Mouse (Mus musculus) c-Kit-positive CD71-negative TER-119-negative erythroid progenitor cells, embryonic 14.5 days (primary cell): Measurements from ENCODE around the gene Dnajc19.
"Not testable (repeated sequence)": the region's sequence is repeated elsewhere in the genome, so short reads cannot be mapped to it uniquely, and the experiment has no call there.

Experiments
- DNase-seq: peaks from one replicate; pipeline ENCODE4 v3.0.0-alpha.2; 2013; ENCODE audit warnings: low read depth

The Dnajc19 gene

GRCm38 (mm10) chr3:34080900-34081662 lies at the start of gene Dnajc19:
Dnajc19 (minus strand) TSS chr3:34081321.
- peak; percentile 78 for DNase-seq

- DNase-seq: no peak
Measured at GRCm38 (mm10) chr3:34129957-34130356, 48.8 kb upstream of the Dnajc19 start.

- no peak for DNase-seq
Measured at GRCm38 (mm10) chr3:34121311-34121710, 40.2 kb upstream of the Dnajc19 start.

DNA sequence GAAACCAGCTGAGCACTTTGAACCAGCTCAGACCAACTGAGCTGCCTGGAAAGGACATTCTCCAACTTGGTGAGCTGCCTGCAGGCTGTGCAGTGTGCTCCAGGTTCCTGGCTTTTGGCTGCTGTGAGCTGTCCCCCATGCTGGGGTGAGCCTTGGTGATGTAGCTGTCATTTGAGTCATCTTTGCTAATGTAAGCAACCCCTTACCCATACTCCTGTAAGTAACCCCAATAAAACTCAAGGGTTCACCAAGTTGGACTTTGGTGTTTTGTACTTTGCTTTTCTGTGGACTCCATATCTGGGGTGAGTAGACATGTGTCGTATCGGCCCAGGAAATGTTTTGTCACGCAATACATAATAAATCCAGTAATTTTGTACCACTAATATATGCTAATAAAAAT lies 39.7 kb upstream of the Dnajc19 start:
- no peak for DNase-seq

DNA sequence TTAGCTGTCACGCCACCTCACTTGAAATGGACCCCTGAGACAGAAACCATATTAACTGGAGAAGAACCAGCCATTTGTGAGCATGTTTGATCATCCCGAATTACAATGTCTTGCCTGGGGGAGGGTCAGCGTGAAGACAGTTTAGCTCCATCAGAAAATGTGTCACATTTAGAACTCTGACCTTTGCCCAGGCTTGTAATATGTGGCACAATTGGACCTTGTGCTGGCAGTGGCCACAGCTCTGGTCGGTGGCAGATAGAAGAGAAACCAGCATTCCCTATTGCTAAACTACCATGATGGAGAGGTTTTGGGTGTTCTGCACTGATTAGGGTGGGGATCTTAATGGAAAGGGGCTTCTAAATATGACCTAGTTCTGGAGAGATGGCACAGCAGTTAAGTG lies 38.7 kb upstream of the Dnajc19 start:
- DNase-seq: no peak

DNA sequence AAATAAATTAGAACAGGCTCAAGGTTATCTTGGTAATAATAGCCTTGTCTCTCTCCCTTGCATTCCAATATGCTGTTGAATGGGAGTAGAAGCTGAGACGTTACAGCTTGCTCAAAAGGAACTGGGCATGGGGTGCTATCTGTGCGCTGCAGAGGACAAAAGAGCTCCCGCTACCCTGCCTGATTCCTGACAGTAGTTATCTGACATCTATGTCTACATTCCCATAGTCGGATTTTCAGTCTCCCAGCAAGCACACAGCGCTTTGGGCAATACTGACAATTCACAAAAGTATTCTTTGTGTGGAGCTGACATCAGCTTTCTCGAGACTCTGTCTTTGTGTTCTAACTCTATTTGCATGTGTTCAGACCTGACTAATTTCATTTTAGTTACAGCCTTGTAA lies 34.7 kb upstream of the Dnajc19 start:
- DNase-seq: no peak

- DNase-seq: no peak
Measured at GRCm38 (mm10) chr3:34111941-34112685, 31.0 kb upstream of the Dnajc19 start.

DNA sequence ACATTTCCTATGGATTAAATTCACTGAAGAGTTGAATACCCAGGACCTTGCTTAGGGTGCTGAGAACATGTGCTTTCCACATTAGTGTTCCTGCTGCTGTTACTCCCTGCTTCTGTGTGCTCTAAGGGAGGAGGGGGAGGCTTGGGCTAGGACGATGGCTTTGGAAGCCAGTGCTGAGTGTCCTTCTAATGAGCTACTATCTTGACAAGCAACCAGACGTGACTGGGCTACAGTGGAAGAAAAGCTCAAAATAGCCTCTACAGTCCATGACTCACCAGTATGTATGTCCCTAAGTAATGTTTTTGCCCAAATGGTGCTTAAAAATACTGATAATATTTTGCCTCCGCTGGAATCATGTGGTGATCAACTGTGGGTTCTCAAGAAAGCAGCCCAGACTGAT lies 26.5 kb upstream of the Dnajc19 start:
- DNase-seq: no peak

DNA sequence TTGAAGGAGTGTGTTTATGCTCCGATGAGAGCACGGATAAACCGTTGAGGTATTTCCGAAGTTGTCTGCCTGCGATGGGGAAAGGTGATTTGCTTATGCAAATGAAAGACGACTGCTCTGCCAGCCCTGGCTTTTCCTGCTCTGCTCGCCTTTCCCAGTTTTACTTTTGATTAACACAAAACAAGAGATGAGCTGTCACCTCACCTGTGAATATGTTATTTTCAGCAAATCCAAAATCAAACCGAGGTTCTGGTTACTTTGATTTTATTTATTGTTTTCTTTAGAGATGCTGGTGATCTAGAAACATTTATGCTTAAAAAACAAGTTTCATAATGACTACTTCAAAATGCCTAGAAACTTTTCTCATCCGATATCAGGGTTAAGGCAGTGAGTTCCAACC lies 25.3 kb upstream of the Dnajc19 start:
- no peak for DNase-seq

DNA sequence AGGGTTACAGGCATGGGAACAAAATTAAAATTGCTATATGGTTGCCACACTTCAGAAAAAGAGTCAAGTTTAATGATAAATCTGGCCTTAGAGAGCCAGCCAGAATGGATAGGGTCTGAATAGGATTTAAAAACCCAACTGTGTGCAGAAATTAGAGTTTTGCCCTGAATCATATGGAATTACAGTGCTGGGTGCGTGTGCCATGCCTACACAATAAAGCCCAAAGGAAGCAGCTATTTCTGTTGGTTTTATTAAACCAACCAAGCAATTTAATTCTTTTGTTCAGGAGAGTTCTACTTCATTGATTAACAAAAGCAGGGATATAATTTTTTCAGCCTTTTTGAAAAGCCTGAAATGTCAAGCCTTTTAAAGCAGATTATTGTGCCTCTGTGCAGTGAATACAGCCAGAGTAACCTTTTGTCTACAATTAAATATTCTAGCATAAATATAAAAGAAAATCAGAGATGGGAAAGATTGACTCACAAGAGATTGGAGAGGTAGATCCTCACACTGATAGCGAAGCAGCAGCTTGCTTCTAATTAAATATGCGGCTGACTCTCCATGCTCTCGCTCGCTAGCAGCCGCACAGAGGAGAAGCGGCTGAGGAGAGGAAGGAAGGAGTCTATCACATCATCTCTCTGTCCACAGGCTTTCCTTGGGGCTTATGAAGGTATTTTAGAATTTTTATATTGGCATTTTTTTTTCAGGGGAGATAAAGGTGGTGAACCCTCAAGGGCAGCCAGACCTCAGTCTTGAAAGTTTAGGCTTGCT lies 23.0 kb upstream of the Dnajc19 start:
- no peak for DNase-seq

- DNase-seq: no peak
Measured at GRCm38 (mm10) chr3:34102891-34103290, 21.8 kb upstream of the Dnajc19 start.

DNA sequence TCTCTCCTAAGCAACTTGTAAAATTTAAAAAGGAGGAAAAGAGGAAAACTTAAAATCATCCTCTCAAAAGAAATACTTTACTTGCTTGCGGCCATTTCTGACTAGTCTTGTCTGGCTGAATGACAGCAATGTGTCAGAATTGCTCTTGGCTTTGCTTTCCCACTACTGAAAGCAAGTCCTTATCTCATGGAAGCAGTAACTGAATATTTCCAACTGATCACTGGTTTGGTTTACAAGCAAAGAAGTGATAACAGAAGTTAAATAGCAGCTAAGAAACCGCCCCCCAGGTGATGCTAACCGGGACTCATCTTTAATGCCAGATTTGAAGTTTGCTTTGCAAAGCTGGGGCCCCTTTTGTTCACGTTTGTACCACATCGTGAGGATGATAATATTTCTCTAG lies 2.5 kb upstream of the Dnajc19 start:
- no peak for DNase-seq

DNA sequence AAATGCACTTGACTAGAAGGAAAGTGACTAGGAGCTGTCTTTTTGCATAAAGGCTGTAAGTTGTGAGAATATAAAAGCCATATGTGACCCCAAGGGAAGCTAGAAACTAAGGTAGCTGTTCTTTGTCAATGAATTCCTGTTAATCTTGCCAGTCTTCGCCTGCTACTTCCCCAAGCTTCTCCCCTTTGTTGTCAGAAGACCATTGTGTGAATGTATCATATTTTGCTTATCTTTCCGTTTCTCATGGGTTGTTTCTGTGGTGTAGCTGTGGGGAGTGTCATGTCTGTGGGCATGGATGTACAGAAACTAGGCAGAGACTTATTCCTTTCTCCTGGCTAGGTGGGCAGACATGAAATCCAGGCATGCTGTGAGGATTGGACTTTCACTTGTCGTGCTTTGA lies 808 bp upstream of the Dnajc19 start:
- DNase-seq: no peak

DNA sequence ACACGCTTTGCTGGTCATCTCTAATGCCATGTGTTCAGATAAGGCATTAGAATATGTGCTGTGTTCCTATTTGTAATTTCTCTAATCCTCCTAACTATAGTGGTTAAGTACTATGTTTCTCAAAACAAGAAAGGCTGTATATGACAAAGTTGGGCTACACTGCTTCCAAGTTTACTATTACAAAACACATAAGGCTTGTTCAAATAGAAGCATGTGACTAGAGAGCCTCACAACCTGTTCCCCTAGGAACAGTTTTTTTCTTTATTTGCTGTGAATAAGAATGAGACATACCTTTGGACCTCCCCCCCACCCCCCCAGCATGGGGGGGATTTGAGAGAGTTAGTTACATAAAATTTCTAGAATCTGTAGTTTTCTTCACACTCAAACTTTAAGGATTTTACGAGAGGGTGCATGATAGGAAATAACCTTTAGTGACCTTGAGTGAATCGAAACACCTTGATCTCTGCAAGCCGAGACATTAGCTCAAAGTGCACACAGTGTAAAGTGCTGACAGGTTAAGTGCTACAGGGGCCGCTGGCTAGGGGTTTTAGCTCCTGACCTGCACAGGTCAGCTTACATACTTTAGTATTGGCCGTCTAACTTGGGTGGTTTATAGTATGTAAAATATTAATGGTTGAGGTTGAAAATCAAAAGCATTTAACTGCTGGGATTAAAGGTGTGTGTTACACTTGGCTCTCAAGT lies 4.9 kb downstream of the Dnajc19 start:
- no peak for DNase-seq

DNA sequence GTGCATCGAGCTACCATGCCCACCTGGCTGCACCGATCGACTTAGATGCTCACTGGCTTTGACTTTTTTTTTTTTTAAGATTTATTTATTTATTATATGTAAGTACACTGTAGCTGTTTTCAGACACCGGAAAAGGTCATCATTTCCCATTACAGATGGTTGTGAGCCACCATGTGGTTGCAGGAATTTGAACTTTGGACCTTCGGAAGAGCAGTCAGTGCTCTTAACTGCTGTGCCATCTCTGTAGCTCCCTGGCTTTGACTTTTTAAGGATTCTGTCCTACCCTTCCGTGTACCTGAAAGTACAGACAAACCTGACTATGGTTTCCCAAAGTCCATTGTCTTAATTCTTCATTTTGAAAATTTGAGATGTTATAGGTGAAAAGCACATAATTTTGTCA lies 8.4 kb downstream of the Dnajc19 start:
- DNase-seq: no peak

DNA sequence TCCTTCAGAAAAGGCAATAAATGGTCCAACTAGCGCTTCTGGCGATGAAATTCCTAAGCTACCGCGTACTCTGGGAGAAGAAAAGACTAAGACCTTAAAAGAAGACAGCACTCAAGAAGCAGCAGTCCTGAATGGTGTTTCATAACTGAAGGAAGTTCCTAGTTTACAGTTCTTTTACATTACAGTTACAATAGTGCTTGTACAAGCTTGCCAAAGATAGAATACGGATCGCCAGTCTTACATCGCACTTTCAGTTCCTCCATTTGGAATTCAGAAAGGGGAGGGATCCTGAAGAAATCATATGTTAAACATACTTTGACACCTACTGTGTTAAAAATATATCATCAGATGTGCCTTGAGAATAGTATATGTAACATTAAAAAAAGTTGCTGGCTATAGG lies 12.2 kb downstream of the Dnajc19 start:
- DNase-seq: not testable (repeated sequence)

DNA sequence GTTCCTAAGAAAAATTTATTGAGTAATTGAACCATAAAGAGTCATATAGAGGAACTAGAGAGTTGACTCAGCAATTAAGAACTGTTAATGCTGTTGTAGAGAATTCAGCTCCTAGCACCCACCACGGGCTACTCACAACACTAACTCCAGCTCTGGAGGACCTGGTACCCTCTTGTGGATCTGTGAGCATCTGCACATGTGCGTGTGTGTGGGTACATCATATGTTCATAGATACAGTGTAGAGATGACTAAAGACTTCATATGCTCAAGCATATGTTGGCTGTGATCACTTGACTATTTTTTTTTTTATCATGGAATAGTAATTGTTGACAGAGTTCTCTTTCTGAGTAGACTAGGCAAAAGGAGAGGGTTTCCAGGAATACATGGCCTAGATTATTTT lies 18.8 kb downstream of the Dnajc19 start:
- DNase-seq: no peak

GRCm38 (mm10) chr3:34041990-34042389 lies 39.1 kb downstream of the Dnajc19 start:
- no peak for DNase-seq

DNA sequence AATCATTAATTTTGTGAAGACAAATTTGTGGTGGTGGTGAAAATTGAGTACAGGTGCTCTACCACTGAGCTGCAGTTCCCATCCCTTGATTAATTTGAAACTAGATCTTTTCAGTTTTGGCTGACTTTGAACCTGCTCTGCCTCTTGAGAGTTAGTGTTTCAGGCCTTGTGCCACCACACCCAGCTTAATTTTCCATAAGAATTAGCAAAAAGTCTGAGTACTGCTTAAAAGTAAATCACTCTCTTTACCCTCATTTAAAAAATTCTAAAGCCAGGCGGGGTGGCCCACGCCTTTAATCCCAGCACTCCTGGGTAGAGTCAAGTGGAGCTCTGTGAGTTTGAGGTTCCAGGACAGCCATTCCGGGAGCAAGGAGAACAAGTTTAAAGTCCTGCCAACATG lies 45.4 kb downstream of the Dnajc19 start:
- no peak for DNase-seq

GRCm38 (mm10) chr3:34034803-34035202 lies 46.3 kb downstream of the Dnajc19 start:
- no peak for DNase-seq

DNA sequence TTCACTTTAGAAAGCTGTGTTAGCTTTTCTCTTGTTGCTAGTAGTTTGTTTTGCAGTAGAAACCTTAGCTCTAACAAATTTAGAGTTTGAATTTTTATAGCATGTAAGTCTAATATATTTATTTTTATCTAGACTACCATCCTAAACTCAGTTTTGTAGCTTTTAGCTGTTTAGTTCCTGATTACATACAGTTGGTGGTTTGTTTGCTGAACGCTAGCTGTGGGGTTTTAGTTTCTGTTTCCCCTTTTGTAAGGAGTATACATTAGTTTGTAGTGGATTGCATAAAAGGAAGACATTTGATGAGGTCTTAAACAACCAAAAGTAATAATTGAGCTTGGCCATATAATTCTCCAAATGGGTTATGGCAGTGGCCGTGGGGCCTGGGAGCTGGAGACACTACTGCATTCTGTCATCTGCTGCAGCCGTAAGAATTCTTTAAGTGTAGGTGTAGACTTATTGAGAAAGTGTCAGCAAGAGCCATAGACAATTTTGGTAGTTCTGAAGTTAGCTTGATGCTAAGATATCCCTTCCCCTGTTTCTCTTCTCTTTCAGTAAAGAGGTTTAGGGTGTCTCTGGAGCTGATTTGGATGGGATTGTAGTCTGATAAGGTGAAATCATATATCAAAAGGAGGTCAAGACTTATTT lies 47.3 kb downstream of the Dnajc19 start:
- DNase-seq: no peak

DNA sequence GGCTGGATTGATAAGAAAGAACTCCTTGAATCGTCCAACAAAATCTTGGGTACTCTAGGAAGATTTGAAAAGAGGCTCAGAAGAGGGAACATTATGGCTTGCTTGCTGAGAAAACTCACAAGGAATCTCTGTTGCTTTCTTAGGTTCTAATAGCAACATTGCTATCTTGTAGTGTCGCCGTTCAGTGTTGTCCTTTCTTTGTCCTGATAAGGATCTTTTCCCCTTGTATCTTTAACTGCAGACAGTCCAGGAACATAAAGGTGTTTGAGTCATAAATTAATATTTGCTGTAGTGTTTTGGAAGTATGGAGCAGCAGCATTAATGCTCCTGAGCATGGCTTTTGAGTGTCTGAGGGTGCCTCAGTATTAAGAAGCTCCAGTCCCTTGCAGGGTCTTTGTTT lies 50.5 kb downstream of the Dnajc19 start:
- no peak for DNase-seq
